Mouse (Mus musculus) MEL (cell line): Measurements from ENCODE around the gene Ly6g5c. TPM values are rescaled to one million over a fixed set of nuclear protein-coding genes. Genes with fewer than 3 reads are reported as not detected.

Experiments used
- DNase-seq: peaks from one replicate; pipeline ENCODE4 v3.0.0; 2011; ENCODE audit warnings: low read depth, low spot score
- H3K27ac ChIP-seq: 2 replicates; pipeline ENCODE4 v1.5.1; 2012; ENCODE audit warnings: low read depth, mild to moderate bottlenecking, control low read depth, low read length, moderate library complexity; ENCODE audit not compliant: control insufficient read depth
- H3K27me3 ChIP-seq, 2 experiments: fragments of 150-350 bp in 1 of 2; sonication (generic) in 1 of 2; 2 replicates each; pipeline ENCODE4 v1.6.1; 2012; ENCODE audit warnings: low read length in 2 of 2, mild to moderate bottlenecking in 2 of 2, improper control_type of control experiment in 1 of 2, moderate library complexity in 1 of 2; ENCODE audit not compliant: insufficient read depth in 2 of 2, control insufficient read depth in 1 of 2
- H3K36me3 ChIP-seq, 2 experiments: 2 replicates each; pipeline ENCODE4 v1.6.1; 2012 to 2014; ENCODE audit warnings: low read length in 2 of 2, improper control_type of control experiment in 1 of 2, inconsistent platforms in 1 of 2, mild to moderate bottlenecking in 1 of 2; ENCODE audit not compliant: insufficient read depth in 2 of 2, control insufficient read depth in 1 of 2
- H3K4me1 ChIP-seq, 2 experiments: fragments of 150-350 bp in 1 of 2; sonication (generic) in 1 of 2; 2 replicates each; pipeline ENCODE4 v1.6.1; 2012; ENCODE audit warnings: low read length in 2 of 2, improper control_type of control experiment in 1 of 2, mild to moderate bottlenecking in 1 of 2; ENCODE audit not compliant: insufficient read depth in 2 of 2, control insufficient read depth in 1 of 2
- H3K4me3 ChIP-seq, 2 experiments: fragments of 150-350 bp in 1 of 2; sonication (generic) in 1 of 2; 2 replicates each; pipeline ENCODE4 v1.5.1; 2012; ENCODE audit warnings: low read depth in 2 of 2, low read length in 2 of 2, mild to moderate bottlenecking in 2 of 2, moderate library complexity in 2 of 2, control low read depth in 1 of 2, improper control_type of control experiment in 1 of 2; ENCODE audit not compliant: control insufficient read depth in 1 of 2, insufficient read depth in 1 of 2
- H3K79me2 ChIP-seq: 2 replicates; pipeline ENCODE4 v1.6.1; 2012; ENCODE audit warnings: mild to moderate bottlenecking, low read length, moderate library complexity; ENCODE audit not compliant: control insufficient read depth, poor library complexity, insufficient read depth
- H3K9ac ChIP-seq: 2 replicates; pipeline ENCODE4 v1.6.1; 2012; ENCODE audit warnings: low read depth, mild to moderate bottlenecking, control low read depth, low read length, moderate library complexity; ENCODE audit not compliant: control insufficient read depth, poor library complexity, severe bottlenecking
- H3K9me3 ChIP-seq: fragments of 150-350 bp; sonication (generic); replicated peaks from 2 replicates; pipeline ENCODE4 v1.6.1; 2012; ENCODE audit warnings: mild to moderate bottlenecking, low read length, improper control_type of control experiment, moderate library complexity; ENCODE audit not compliant: insufficient read depth
- BHLHE40 ChIP-seq: IDR thresholded peaks from 2 replicates; pipeline ENCODE4 v1.6.1; 2012; ENCODE audit warnings: low read depth, mild to moderate bottlenecking, inconsistent platforms, low read length, improper control_type of control experiment, borderline replicate concordance
- CHD1 ChIP-seq: IDR thresholded peaks from 2 replicates; pipeline ENCODE4 v1.6.1; 2012; ENCODE audit warnings: low read depth, mild to moderate bottlenecking, inconsistent platforms, low read length, improper control_type of control experiment
- E2F4 ChIP-seq: IDR thresholded peaks from 2 replicates; pipeline ENCODE4 v1.6.1; 2011; ENCODE audit warnings: low read depth, low read length, improper control_type of control experiment, borderline replicate concordance
- ELF1 ChIP-seq: IDR thresholded peaks from 2 replicates; pipeline ENCODE4 v1.6.1; 2014; ENCODE audit warnings: low read depth, mild to moderate bottlenecking, inconsistent platforms, low read length, improper control_type of control experiment, moderate library complexity
- MAZ ChIP-seq: IDR thresholded peaks from 2 replicates; pipeline ENCODE4 v1.6.1; 2012; ENCODE audit warnings: low read depth, mild to moderate bottlenecking, inconsistent platforms, low read length, improper control_type of control experiment
- MYB ChIP-seq: IDR thresholded peaks from 2 replicates; pipeline ENCODE4 v1.6.1; 2011; ENCODE audit warnings: mild to moderate bottlenecking, low read depth, low read length, improper control_type of control experiment
- MYC ChIP-seq: IDR thresholded peaks from 2 replicates; pipeline ENCODE4 v1.6.1; 2011; ENCODE audit warnings: low read depth, mild to moderate bottlenecking, low read length, improper control_type of control experiment, moderate library complexity
- NELFE ChIP-seq: IDR thresholded peaks from 2 replicates; pipeline ENCODE4 v1.6.1; 2011; ENCODE audit warnings: low read depth, low read length, improper control_type of control experiment
- NRF1 ChIP-seq: IDR thresholded peaks from 2 replicates; pipeline ENCODE4 v1.6.1; 2014; ENCODE audit warnings: low read depth, mild to moderate bottlenecking, inconsistent platforms, low read length, improper control_type of control experiment, moderate library complexity; ENCODE audit not compliant: poor library complexity, insufficient read depth, severe bottlenecking
- POLR2AphosphoS5 ChIP-seq: IDR thresholded peaks from 2 replicates; pipeline ENCODE4 v1.6.1; 2012; ENCODE audit warnings: low read depth, borderline replicate concordance, mild to moderate bottlenecking, inconsistent platforms, low read length, moderate library complexity, mixed read lengths
- SIN3A ChIP-seq: IDR thresholded peaks from 2 replicates; pipeline ENCODE4 v1.6.1; 2012; ENCODE audit warnings: low read length, improper control_type of control experiment, inconsistent platforms
- SMC3 ChIP-seq: IDR thresholded peaks from 2 replicates; pipeline ENCODE4 v1.6.1; 2011; ENCODE audit warnings: low read depth, low read length, improper control_type of control experiment
- TAL1 ChIP-seq: IDR thresholded peaks from 2 replicates; pipeline ENCODE4 v1.6.1; 2012; ENCODE audit warnings: mild to moderate bottlenecking, inconsistent platforms, low read length, moderate library complexity, mixed read lengths
- TCF12 ChIP-seq: IDR thresholded peaks from 2 replicates; pipeline ENCODE4 v1.6.1; 2014; ENCODE audit warnings: low read depth, mild to moderate bottlenecking, inconsistent platforms, low read length, improper control_type of control experiment, moderate library complexity
- USF2 ChIP-seq, 2 experiments: IDR thresholded peaks; 2 replicates each; pipeline ENCODE4 v1.6.1; 2011 to 2012; ENCODE audit warnings: improper control_type of control experiment in 2 of 2, low read length in 2 of 2, borderline replicate concordance in 1 of 2, inconsistent platforms in 1 of 2, low read depth in 1 of 2, mild to moderate bottlenecking in 1 of 2; ENCODE audit not compliant: insufficient read depth in 1 of 2
- ZKSCAN1 ChIP-seq: IDR thresholded peaks from 2 replicates; pipeline ENCODE4 v1.6.1; 2012; ENCODE audit warnings: low read depth, mild to moderate bottlenecking, inconsistent platforms, low read length, improper control_type of control experiment, moderate library complexity
- ZNF384 ChIP-seq: IDR thresholded peaks from 2 replicates; pipeline ENCODE4 v1.6.1; 2012; ENCODE audit warnings: low read depth, mild to moderate bottlenecking, inconsistent platforms, low read length, improper control_type of control experiment
- polyA plus RNA-seq, 2 experiments: library from polyadenylated mRNA; stranded (reverse) in 1 of 2; unstranded in 1 of 2; fragments of >175 nt in 1 of 2; fragments of >200 nt in 1 of 2; gene quantifications; 2 replicates each; pipeline versions ENCODE4 v1.2.1 to v1.2.4; 2012; ENCODE audit warnings: low replicate concordance in 2 of 2, low read depth in 1 of 2; ENCODE audit not compliant: insufficient read length in 2 of 2, insufficient read depth in 1 of 2, missing spikeins in 1 of 2
- total RNA-seq: library from RNA; depleted of rRNA; stranded (reverse); fragments of 300-350 nt; gene quantifications from 2 replicates; pipeline ENCODE4 v1.2.3, GENCODE M21; 2012

Ly6g5c gene
- total and polyA plus RNA-seq, 3 experiments, result not detected

GRCm38 (mm10) chr17:35100196-35100765, 7.8 kb upstream of the Ly6g5c start:
- peaks cover 0 to 25% of the 10 kb centered on the region in 2 experiments for H3K36me3 ChIP-seq
- H3K27ac ChIP-seq, result no peak overlapping the region
- DNase-seq, result no peak
- no peak overlapping the region for H3K4me3 ChIP-seq
- TF ChIP-seq TCF12, result no peak
- no peak for TF ChIP-seq MYB
- TF ChIP-seq E2F4, result no peak
- TF ChIP-seq NRF1, result no peak
- TF ChIP-seq ZNF384, result no peak
- no peak for TF ChIP-seq CHD1
- TF ChIP-seq ZKSCAN1, result no peak
- no peak for TF ChIP-seq SMC3
- TF ChIP-seq MYC, result no peak
- no peak for TF ChIP-seq MAZ
- TF ChIP-seq SIN3A, result no peak
- TF ChIP-seq NELFE, result no peak
- no peak for TF ChIP-seq TAL1
- TF ChIP-seq BHLHE40, result no peak
- no peak overlapping the region for H3K9ac ChIP-seq
- H3K4me1 ChIP-seq, result peaks cover 20 to 33% of the 10 kb centered on the region in 2 experiments
- H3K27me3 ChIP-seq, result no peaks in the 10 kb centered on the region
- no peaks in the 10 kb centered on the region for H3K79me2 ChIP-seq
- H3K9me3 ChIP-seq, result no peaks in the 10 kb centered on the region

- Histone ChIP-seq H3K27ac (no peak overlapping the region), H3K4me3 (no peak overlapping the region), H3K4me1 (peaks cover 22 to 36% of the 10 kb centered on the region in 2 experiments), H3K27me3 (no peaks in the 10 kb centered on the region), H3K9me3 (no peaks in the 10 kb centered on the region), H3K36me3 (peaks cover 0 to 31% of the 10 kb centered on the region in 2 experiments), H3K9ac (no peak overlapping the region), H3K79me2 (no peaks in the 10 kb centered on the region)
- TF ChIP-seq ZKSCAN1, result no peak
- no peak for TF ChIP-seq USF2 (IDR thresholded peaks at IDR 0.05; ENCODE audit: borderline replicate concordance in 1 of 2, insufficient read depth in 1 of 2, low read depth in 1 of 2, low read length in 2 of 2)
- TF ChIP-seq TAL1, result no peak
- no peak for TF ChIP-seq CHD1
- no peak for TF ChIP-seq MYB
- no peak for TF ChIP-seq ELF1
- no peak for TF ChIP-seq NRF1
- TF ChIP-seq POLR2AphosphoS5, result no peak
- DNase-seq, result no peak
Measured at GRCm38 (mm10) chr17:35101161-35101560, 6.9 kb upstream of the Ly6g5c start.
